Mouse (Mus musculus) brain, embryonic 18.5 days (tissue): Measurements from ENCODE around the gene Setd7.

Experiments used
- DNase-seq: peaks from one replicate; pipeline ENCODE4 v3.0.0-alpha.2; 2012; ENCODE audit warnings: low read depth, low spot score

The Setd7 gene

GRCm38 (mm10) chr3:51559594-51560450 lies 857 bp downstream of the Setd7 start:
- peak; percentile 40 for DNase-seq

- DNase-seq: no peak
These were observed 5.1 kb downstream of the Setd7 start for GRCm38 (mm10) chr3:51555583-51555982.

GRCm38 (mm10) chr3:51554836-51555235 lies 5.8 kb downstream of the Setd7 start:
- no peak for DNase-seq

- DNase-seq: no peak
These were observed 6.6 kb downstream of the Setd7 start for GRCm38 (mm10) chr3:51554067-51554466.

GRCm38 (mm10) chr3:51553497-51553875 lies 7.2 kb downstream of the Setd7 start:
- DNase-seq: no peak

GRCm38 (mm10) chr3:51552841-51553496 lies 7.7 kb downstream of the Setd7 start:
- no peak for DNase-seq

GRCm38 (mm10) chr3:51552197-51552596 lies 8.5 kb downstream of the Setd7 start:
- DNase-seq: no peak

GRCm38 (mm10) chr3:51548987-51549579 lies 11.6 kb downstream of the Setd7 start:
- no peak for DNase-seq

- DNase-seq: no peak
These were observed 13.1 kb downstream of the Setd7 start for GRCm38 (mm10) chr3:51547577-51547976.

- DNase-seq: no peak
These were observed 16.1 kb downstream of the Setd7 start for GRCm38 (mm10) chr3:51544442-51545128.

- no peak for DNase-seq
These were observed 20.0 kb downstream of the Setd7 start for GRCm38 (mm10) chr3:51540659-51541058.

- no peak for DNase-seq
These were observed 20.9 kb downstream of the Setd7 start for GRCm38 (mm10) chr3:51539567-51540408.

- DNase-seq: no peak
These were observed 26.7 kb downstream of the Setd7 start for GRCm38 (mm10) chr3:51534013-51534412.

- DNase-seq: no peak
These were observed 27.1 kb downstream of the Setd7 start for GRCm38 (mm10) chr3:51533573-51533972.

GRCm38 (mm10) chr3:51532282-51532620 lies 28.4 kb downstream of the Setd7 start:
- no peak for DNase-seq

- no peak for DNase-seq
These were observed 29.0 kb downstream of the Setd7 start for GRCm38 (mm10) chr3:51531473-51532281.

- DNase-seq: no peak
These were observed 33.8 kb downstream of the Setd7 start for GRCm38 (mm10) chr3:51526891-51527290.

- DNase-seq: no peak
These were observed 35.4 kb downstream of the Setd7 start for GRCm38 (mm10) chr3:51525186-51525785.

- no peak for DNase-seq
These were observed 39.4 kb downstream of the Setd7 start for GRCm38 (mm10) chr3:51521262-51521661.

- no peak for DNase-seq
These were observed 41.9 kb downstream of the Setd7 start for GRCm38 (mm10) chr3:51518763-51519121.
